Mouse (Mus musculus) testis, adult 2 months (tissue): ENCODE measurements around the gene Tmem132b. TPM values are rescaled to one million over a fixed set of nuclear protein-coding genes. Genes with fewer than 3 reads are reported as not detected.
"Not testable (repeated sequence)": the region's sequence is repeated elsewhere in the genome, so short reads cannot be mapped to it uniquely, and the experiment has no call there.

Experiments used
- H3K27ac ChIP-seq: fragments of 200-500 bp; 2 replicates; pipeline ENCODE4 v1.5.1; 2012; ENCODE audit warnings: low read depth, low read length; ENCODE audit not compliant: control insufficient read depth, insufficient read depth
- H3K27me3 ChIP-seq: fragments of 200-500 bp; 2 replicates; pipeline ENCODE4 v1.6.1; 2012; ENCODE audit warnings: mild to moderate bottlenecking, low read length, moderate library complexity; ENCODE audit not compliant: control insufficient read depth, insufficient read depth
- H3K36me3 ChIP-seq: fragments of 200-500 bp; 2 replicates; pipeline ENCODE4 v1.6.1; 2012; ENCODE audit warnings: mild to moderate bottlenecking, low read length; ENCODE audit not compliant: control insufficient read depth, insufficient read depth
- H3K4me1 ChIP-seq: fragments of 200-500 bp; 2 replicates; pipeline ENCODE4 v1.6.1; 2012; ENCODE audit warnings: low read length; ENCODE audit not compliant: control insufficient read depth, insufficient read depth
- H3K4me3 ChIP-seq: fragments of 200-500 bp; 2 replicates; pipeline ENCODE4 v1.5.1; 2012; ENCODE audit warnings: low read depth, mild to moderate bottlenecking, low read length, moderate library complexity, mixed read lengths; ENCODE audit not compliant: control insufficient read depth
- CTCF ChIP-seq: fragments of 200-500 bp; IDR thresholded peaks from 2 replicates; pipeline ENCODE4 v1.5.1; 2012; ENCODE audit warnings: low read depth, mild to moderate bottlenecking, inconsistent platforms, low read length, moderate library complexity; ENCODE audit not compliant: control insufficient read depth, insufficient read depth, insufficient replicate concordance
- POLR2A ChIP-seq: fragments of 200-500 bp; IDR thresholded peaks from 2 replicates; pipeline ENCODE4 v1.6.1; 2012; ENCODE audit warnings: low read depth, mild to moderate bottlenecking, inconsistent platforms, low read length, moderate library complexity; ENCODE audit not compliant: control insufficient read depth
- polyA plus RNA-seq: library from polyadenylated mRNA; depleted of rRNA; stranded (reverse); fragments of >200 nt; gene quantifications from 2 replicates; pipeline ENCODE4 v1.2.3, GENCODE M21; 2012; rRNA removed

Gene Tmem132b
- polyA plus RNA-seq, result 0.09 and 0.13 TPM in 2 replicates

- Histone ChIP-seq H3K27me3 (peaks cover 6% of the 10 kb centered on the region), H3K4me3 (no peak within 1 kb of the TSS; the same call in 1 of the 2 replicates), H3K36me3 (no peaks in the 10 kb centered on the region), H3K4me1 (peaks cover 6% of the 10 kb centered on the region), H3K27ac (no peak within 1 kb of the TSS)
- TF ChIP-seq POLR2A, result no peak
- TF ChIP-seq CTCF, result no peak
These were observed at the start of gene Tmem132b for GRCm38 (mm10) chr5:125531634-125532033. Tmem132b (plus strand) TSS chr5:125531774.

DNA sequence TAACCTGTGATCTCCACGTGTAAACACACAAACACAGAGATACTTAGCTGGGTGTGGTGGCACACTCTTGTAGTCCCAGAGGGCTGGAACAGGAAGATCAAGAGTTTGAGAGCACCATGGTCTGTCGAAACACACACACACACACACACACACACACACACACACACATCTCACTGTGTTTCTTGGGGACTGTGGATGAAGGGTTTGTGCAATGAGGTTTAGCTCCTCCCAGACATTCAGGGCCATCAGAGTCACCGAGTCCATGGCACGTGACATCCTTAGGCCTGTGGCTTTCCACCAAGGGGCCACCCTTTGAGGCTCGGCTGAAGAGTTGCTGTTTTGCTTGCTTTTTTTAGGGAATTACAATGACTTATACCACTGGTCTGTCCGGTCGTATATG, 49.1 kb upstream of the Tmem132b start:
- H3K4me3 ChIP-seq, result no peak overlapping the region
- H3K27ac ChIP-seq, result no peak overlapping the region
- H3K36me3 ChIP-seq, result 0 out of 2 replicates have a peak, but pooled peaks cover 1% of the 10 kb centered on the region
- no peaks in the 10 kb centered on the region for H3K4me1 ChIP-seq
- no peak for TF ChIP-seq POLR2A
- no peak for TF ChIP-seq CTCF
- no peaks in the 10 kb centered on the region for H3K27me3 ChIP-seq

GRCm38 (mm10) chr5:125483712-125484611, 47.6 kb upstream of the Tmem132b start:
- no peak for TF ChIP-seq CTCF
- TF ChIP-seq POLR2A, result no peak
- Histone ChIP-seq H3K27me3 (no peaks in the 10 kb centered on the region), H3K4me1 (no peaks in the 10 kb centered on the region), H3K36me3 (0 out of 2 replicates have a peak, but pooled peaks cover 1% of the 10 kb centered on the region), H3K27ac (no peak overlapping the region), H3K4me3 (no peak overlapping the region)

DNA sequence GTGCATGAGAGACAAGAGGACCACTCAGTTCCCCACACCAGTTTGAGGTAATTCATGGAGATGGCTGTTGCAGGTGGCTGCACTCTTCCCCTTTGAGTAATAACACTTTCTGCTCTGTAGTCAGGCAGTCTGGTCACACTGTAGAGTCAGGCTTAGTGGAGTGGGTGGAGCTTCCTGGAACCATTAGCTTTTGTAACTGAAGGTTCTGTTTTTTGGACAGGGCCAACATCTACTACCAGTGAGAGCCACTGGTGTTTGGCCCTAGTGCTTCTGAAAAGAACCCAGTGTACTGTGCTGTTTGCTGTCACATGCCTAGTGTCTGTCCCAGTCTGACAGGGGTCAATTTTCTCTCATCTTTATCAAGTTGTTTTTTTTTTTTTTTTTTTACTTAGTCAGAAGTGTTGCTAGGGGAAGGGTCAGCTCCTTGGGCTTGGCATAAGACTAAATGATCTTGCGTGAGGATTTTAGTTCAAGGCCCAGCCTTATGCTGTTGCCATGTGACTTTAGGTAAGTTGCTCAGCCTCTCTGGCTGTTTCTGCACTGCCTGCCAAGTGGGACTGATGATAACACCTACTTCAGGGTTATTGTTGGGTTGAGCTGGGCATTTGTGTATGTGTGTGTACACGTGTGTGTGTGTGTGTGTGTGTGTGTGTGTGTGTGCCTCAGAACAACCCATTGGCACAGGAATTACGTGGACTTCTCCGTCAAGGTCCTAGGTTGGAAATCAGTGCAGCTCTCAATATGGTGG, 46.4 kb upstream of the Tmem132b start:
- no peak for TF ChIP-seq CTCF
- H3K36me3 ChIP-seq, result 0 out of 2 replicates have a peak, but pooled peaks cover 1% of the 10 kb centered on the region
- H3K4me1 ChIP-seq, result no peaks in the 10 kb centered on the region
- H3K27me3 ChIP-seq, result no peaks in the 10 kb centered on the region
- no peak overlapping the region for H3K27ac ChIP-seq
- no peak overlapping the region for H3K4me3 ChIP-seq

- 0 out of 2 replicates have a peak, but pooled peaks cover 1% of the 10 kb centered on the region for H3K36me3 ChIP-seq
- no peaks in the 10 kb centered on the region for H3K27me3 ChIP-seq
- no peaks in the 10 kb centered on the region for H3K4me1 ChIP-seq
- no peak overlapping the region for H3K27ac ChIP-seq
- TF ChIP-seq CTCF (no peak), POLR2A (no peak)
- no peak overlapping the region for H3K4me3 ChIP-seq
These were observed 45.5 kb upstream of the Tmem132b start for GRCm38 (mm10) chr5:125486088-125486487.

GRCm38 (mm10) chr5:125487375-125488115, 44.0 kb upstream of the Tmem132b start:
- no peak overlapping the region for H3K27ac ChIP-seq
- no peak overlapping the region for H3K4me3 ChIP-seq
- no peaks in the 10 kb centered on the region for H3K4me1 ChIP-seq
- no peaks in the 10 kb centered on the region for H3K27me3 ChIP-seq
- TF ChIP-seq CTCF (no peak), POLR2A (no peak)
- H3K36me3 ChIP-seq, result 0 out of 2 replicates have a peak, but pooled peaks cover 1% of the 10 kb centered on the region

GRCm38 (mm10) chr5:125488116-125488455, 43.5 kb upstream of the Tmem132b start:
- Histone ChIP-seq H3K27ac (no peak overlapping the region), H3K27me3 (no peaks in the 10 kb centered on the region), H3K4me3 (no peak overlapping the region), H3K4me1 (no peaks in the 10 kb centered on the region), H3K36me3 (0 out of 2 replicates have a peak, but pooled peaks cover 1% of the 10 kb centered on the region)
- no peak for TF ChIP-seq CTCF
- TF ChIP-seq POLR2A, result no peak

DNA sequence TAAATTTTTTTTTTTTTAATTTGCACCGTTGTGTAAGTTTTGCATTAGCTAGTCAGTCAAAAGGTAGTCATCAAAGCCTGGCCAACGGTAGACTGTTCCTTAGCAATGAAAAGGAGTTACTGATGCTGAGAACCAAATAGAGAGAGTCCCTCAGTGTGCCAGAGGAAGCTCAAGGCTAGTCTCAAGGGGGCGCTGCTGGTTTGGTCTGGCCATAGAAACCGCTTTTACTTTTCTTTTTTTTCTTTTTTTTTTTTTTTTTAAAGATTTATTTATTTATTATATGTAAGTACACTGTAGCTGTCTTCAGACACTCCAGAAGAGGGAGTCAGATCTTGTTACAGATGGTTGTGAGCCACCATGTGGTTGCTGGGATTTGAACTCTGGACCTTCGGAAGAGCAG, 42.6 kb upstream of the Tmem132b start:
- H3K27me3 ChIP-seq, H3K36me3 ChIP-seq, H3K4me1 ChIP-seq, H3K4me3 ChIP-seq, H3K27ac ChIP-seq: not testable (repeated sequence)
